In the genomic region with DNA sequence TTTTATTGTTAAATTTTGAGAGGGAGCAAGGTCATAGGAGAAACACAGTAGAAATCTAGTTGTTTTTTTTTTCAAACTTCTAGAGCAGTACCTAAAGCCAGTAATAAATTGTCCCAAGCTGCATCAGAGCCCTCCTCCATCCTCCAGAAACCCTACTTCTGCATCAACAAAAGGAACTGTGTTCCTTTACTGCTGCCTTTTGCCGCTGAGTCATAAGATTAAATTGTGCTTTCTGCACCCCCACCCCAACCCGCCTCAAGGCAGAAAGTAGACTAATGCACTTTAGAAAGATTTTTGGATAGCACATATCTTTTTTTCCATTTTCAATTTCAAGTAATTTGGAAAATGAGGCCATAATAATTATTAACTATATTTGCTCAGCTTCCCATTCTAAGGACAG, we compare ENCODE assay signal across 16 mouse cellular contexts. TPM values are rescaled to one million over a fixed set of nuclear protein-coding genes. Genes with fewer than 3 reads are reported as not detected.
"Had no signal": no experiment of that assay in that cellular context is flagged by ENCODE, and none has a peak within 500 bp of the region (broad histone marks: within the 10 kb centered on the region; RNA-seq: fewer than 3 reads in every experiment).

No protein-coding gene starts in this region.

- H3K36me3 ChIP-seq: neural tube, embryonic 15.5 days; stomach, embryonic 15.5 days had no signal

- H3K9ac ChIP-seq: neural tube, embryonic 15.5 days; stomach, embryonic 15.5 days had no signal

- H3K4me1 ChIP-seq: stomach, embryonic 15.5 days had no signal

- DNase-seq: retina, postnatal 1 day; right cerebral cortex, adult 18-20 months; right cerebral cortex, postnatal 14 days; right cerebral cortex, postnatal 25 days; right cerebral cortex, postnatal 4 days; spleen, adult 18-20 months; thymus, adult 18-20 months; thymus, adult 2 months; thymus, postnatal 14 days; thymus, postnatal 25 days; thymus, postnatal 36 days; thymus, postnatal 4 days had no signal

- H3K27me3 ChIP-seq: neural tube, embryonic 15.5 days; stomach, embryonic 15.5 days had no signal

- H3K4me3 ChIP-seq: neural tube, embryonic 15.5 days; stomach, embryonic 15.5 days had no signal

- H3K9me3 ChIP-seq: neural tube, embryonic 15.5 days; stomach, embryonic 15.5 days had no signal

- H3K4me2 ChIP-seq: neural tube, embryonic 15.5 days; stomach, embryonic 15.5 days had no signal

- H3K27ac ChIP-seq: neural tube, embryonic 15.5 days; stomach, embryonic 15.5 days; stomach, postnatal 0 days had no signal

RNA-seq across cellular contexts. Expression of a gene that starts 15.1 kb away (rescaled TPM):
- total RNA-seq: neutrophil, adult 5-6 weeks had no signal
